11 mouse cellular contexts compared by ENCODE assay signal in genomic region chr14:79184071-79184470, GRCm38 (mm10).
DNase-seq lines count a peak whose midpoint lies in the region; ATAC-seq and TF ChIP-seq lines count a peak whose summit lies in the region.
"Had no signal": no experiment of that assay in that cellular context is flagged by ENCODE, and none has a peak within 500 bp of the region (broad histone marks: within the 10 kb centered on the region; RNA-seq: fewer than 3 reads in every experiment).

No protein-coding gene starts in this region.

- 85% methylated on average over 10 of the region's 10 CpGs for WGBS in hindbrain, embryonic 10.5 days
- WGBS in hindbrain, embryonic 16.5 days = 86% methylated on average over 10 of the region's 10 CpGs
- WGBS in embryonic facial prominence, embryonic 12.5 days = 78% methylated on average over 10 of the region's 10 CpGs
- WGBS in heart, postnatal 0 days = 63% methylated on average over 10 of the region's 10 CpGs

- H3K9me3 ChIP-seq in hindbrain, embryonic 10.5 days = 0 out of 2 replicates have a peak, but pooled peaks cover 2% of the 10 kb centered on the region
- H3K9me3 ChIP-seq in hindbrain, embryonic 16.5 days (ENCODE audit: control insufficient read depth, low read length) = no peaks in the 10 kb centered on the region
- H3K9me3 ChIP-seq in embryonic facial prominence, embryonic 12.5 days = no peaks in the 10 kb centered on the region
- H3K9me3 ChIP-seq in heart, postnatal 0 days (replicated peaks; ENCODE audit: control insufficient read depth, low read length) = peaks cover 5% of the 10 kb centered on the region; the same call in 1 of the 2 replicates
- H3K9me3 ChIP-seq: hindbrain, embryonic 15.5 days had no signal

- no peak overlapping the region for H3K9ac ChIP-seq in hindbrain, embryonic 16.5 days (ENCODE audit: low read depth, low read length)
- no peak overlapping the region for H3K9ac ChIP-seq in embryonic facial prominence, embryonic 12.5 days
- H3K9ac ChIP-seq in heart, postnatal 0 days (replicated peaks; ENCODE audit: low read depth, low read length) = no peak overlapping the region
- H3K9ac ChIP-seq: hindbrain, embryonic 15.5 days had no signal

- H3K27me3 ChIP-seq in hindbrain, embryonic 10.5 days (ENCODE audit: insufficient read depth, poor library complexity, severe bottlenecking) = no peaks in the 10 kb centered on the region
- H3K27me3 ChIP-seq in hindbrain, embryonic 16.5 days (replicated peaks; ENCODE audit: control insufficient read depth, insufficient read depth, low read length) = no peaks in the 10 kb centered on the region
- H3K27me3 ChIP-seq in embryonic facial prominence, embryonic 12.5 days = no peaks in the 10 kb centered on the region
- no peaks in the 10 kb centered on the region for H3K27me3 ChIP-seq in heart, postnatal 0 days (ENCODE audit: control insufficient read depth, insufficient read depth, low read length)
- H3K27me3 ChIP-seq: hindbrain, embryonic 15.5 days had no signal

- peaks cover 29% of the 10 kb centered on the region for H3K4me1 ChIP-seq in hindbrain, embryonic 10.5 days (replicated peaks)
- H3K4me1 ChIP-seq in hindbrain, embryonic 16.5 days (ENCODE audit: control insufficient read depth, insufficient read depth, low read depth, low read length) = no peaks in the 10 kb centered on the region; the same call in none of the 2 replicates
- peaks cover 20% of the 10 kb centered on the region; the same call in 1 of the 2 replicates for H3K4me1 ChIP-seq in embryonic facial prominence, embryonic 12.5 days
- peaks cover 7% of the 10 kb centered on the region; the same call in 1 of the 2 replicates for H3K4me1 ChIP-seq in heart, postnatal 0 days (ENCODE audit: control insufficient read depth, insufficient read depth)

- DNase-seq in hindbrain, embryonic 10.5 days (ENCODE audit: low spot score) = no peak
- DNase-seq in heart, postnatal 0 days (ENCODE audit: low spot score) = peak; percentile 23
- DNase-seq in kidney, postnatal 25 days = peak; percentile 21 to 77
- no peak for DNase-seq in right cerebral cortex, postnatal 10 days (ENCODE audit: low spot score in 2 of 2)
- DNase-seq in cerebellum, adult 8-10 months = no peak
- DNase-seq: adrenal gland, adult 2 months; cerebellum, postnatal 36 days had no signal

- ATAC-seq in hindbrain, embryonic 16.5 days = no peak
- ATAC-seq in embryonic facial prominence, embryonic 12.5 days (ENCODE audit: insufficient number of reproducible peaks, insufficient read depth, low FRiP score, low TSS enrichment) = no peak
- ATAC-seq in heart, postnatal 0 days (ENCODE audit: insufficient read depth, low read depth) = 0 out of 2 replicates have a peak, but pooled peaks have one; percentile 31

- TF ChIP-seq EP300 in heart, postnatal 0 days (IDR thresholded peaks at IDR 0.05; ENCODE audit: low read depth) = no peak

- no peak overlapping the region for H3K4me2 ChIP-seq in hindbrain, embryonic 16.5 days (ENCODE audit: low read length)
- H3K4me2 ChIP-seq in embryonic facial prominence, embryonic 12.5 days (replicated peaks) = no peak overlapping the region
- no peak overlapping the region for H3K4me2 ChIP-seq in heart, postnatal 0 days (ENCODE audit: low read depth, low read length)
- H3K4me2 ChIP-seq: hindbrain, embryonic 15.5 days had no signal

- peak overlapping the region; percentile 66 for H3K27ac ChIP-seq in hindbrain, embryonic 10.5 days
- H3K27ac ChIP-seq in hindbrain, embryonic 16.5 days (ENCODE audit: low read depth, low read length) = no peak overlapping the region
- peak overlapping the region; percentile 30; the same call in 1 of the 2 replicates for H3K27ac ChIP-seq in embryonic facial prominence, embryonic 12.5 days
- 0 out of 2 replicates have a peak overlapping the region, but pooled peaks have one; percentile 18 for H3K27ac ChIP-seq in heart, postnatal 0 days (ENCODE audit: low read depth)
- H3K27ac ChIP-seq: hindbrain, embryonic 15.5 days had no signal

- no peak for TF ChIP-seq CTCF in heart, postnatal 0 days (IDR thresholded peaks at IDR 0.05; ENCODE audit: low read depth)

- H3K4me3 ChIP-seq in hindbrain, embryonic 10.5 days = no peak overlapping the region
- H3K4me3 ChIP-seq in hindbrain, embryonic 16.5 days (ENCODE audit: low read length) = no peak overlapping the region
- no peak overlapping the region for H3K4me3 ChIP-seq in embryonic facial prominence, embryonic 12.5 days
- H3K4me3 ChIP-seq in heart, postnatal 0 days (ENCODE audit: low read depth, low read length) = no peak overlapping the region
- H3K4me3 ChIP-seq: hindbrain, embryonic 15.5 days; myocyte had no signal

- 0 out of 2 replicates have a peak, but pooled peaks cover 7% of the 10 kb centered on the region for H3K36me3 ChIP-seq in hindbrain, embryonic 10.5 days
- no peaks in the 10 kb centered on the region for H3K36me3 ChIP-seq in hindbrain, embryonic 16.5 days (ENCODE audit: control insufficient read depth, insufficient read depth, low read length)
- no peaks in the 10 kb centered on the region for H3K36me3 ChIP-seq in embryonic facial prominence, embryonic 12.5 days
- H3K36me3 ChIP-seq in heart, postnatal 0 days (replicated peaks; ENCODE audit: control insufficient read depth, insufficient read depth, low read length) = peaks cover 14% of the 10 kb centered on the region; the same call in 1 of the 2 replicates
- H3K36me3 ChIP-seq: hindbrain, embryonic 15.5 days had no signal

Comparison
In these comparisons a context has a peak if more than half of its experiments do, and no peak if none do; other contexts are left out.
1. DNase-seq: peak in heart, postnatal 0 days (single experiment) and kidney, postnatal 25 days (2 of 2); none in hindbrain, embryonic 10.5 days (single experiment), right cerebral cortex, postnatal 10 days (0 of 2) and cerebellum, adult 8-10 months (single experiment).